Mouse (Mus musculus) left cerebral cortex, adult 9 months (tissue): ENCODE data around the gene Psmb10.

Source experiments
- DNase-seq, 2 experiments: peaks; one replicate each; pipeline ENCODE4 v3.0.0; 2022; ENCODE audit warnings: low spot score in 2 of 2

The Psmb10 gene

GRCm38 (mm10) chr8:105937496-105938305 is 543 bp downstream of the Psmb10 start:
- peak; percentile 30 to 45 for DNase-seq

GRCm38 (mm10) chr8:105936866-105937475 is 1.3 kb downstream of the Psmb10 start:
- peak; percentile 73 to 87 for DNase-seq

- DNase-seq: no peak
Observed at GRCm38 (mm10) chr8:105935863-105936603, 2.2 kb downstream of the Psmb10 start.

GRCm38 (mm10) chr8:105935105-105935504 is 3.1 kb downstream of the Psmb10 start:
- DNase-seq: no peak

- no peak for DNase-seq
Observed at GRCm38 (mm10) chr8:105933762-105934161, 4.5 kb downstream of the Psmb10 start, which contains the start of gene Ctrl. Gene Ctrl (minus strand): TSS chr8:105933862.

GRCm38 (mm10) chr8:105932525-105932924 is 5.7 kb downstream of the Psmb10 start:
- DNase-seq: no peak

GRCm38 (mm10) chr8:105931271-105931670 is 7.0 kb downstream of the Psmb10 start:
- DNase-seq: peak; percentile 45 to 56

- peak in 1 of 2 experiments; percentile 83 for DNase-seq
Observed at GRCm38 (mm10) chr8:105930602-105931001, 7.6 kb downstream of the Psmb10 start.

GRCm38 (mm10) chr8:105925123-105925522 is 13.1 kb downstream of the Psmb10 start:
- peak in 1 of 2 experiments; percentile 62 for DNase-seq

GRCm38 (mm10) chr8:105919390-105919789 is 18.9 kb downstream of the Psmb10 start:
- DNase-seq: no peak

GRCm38 (mm10) chr8:105900941-105901616 is 37.2 kb downstream of the Psmb10 start:
- DNase-seq: no peak

GRCm38 (mm10) chr8:105900180-105900940 is 37.9 kb downstream of the Psmb10 start, which contains the start of gene Pskh1:
Gene Pskh1 (plus strand): TSS chr8:105900441.
- peak; percentile 64 to 90 for DNase-seq

GRCm38 (mm10) chr8:105897801-105898480 is 40.3 kb downstream of the Psmb10 start:
- DNase-seq: no peak

GRCm38 (mm10) chr8:105893339-105893738 is 44.9 kb downstream of the Psmb10 start, which contains the start of gene Nrn1l:
Gene Nrn1l (plus strand): TSS chr8:105893567.
- DNase-seq: peak; percentile 68 to 88

- DNase-seq: peak in 1 of 2 experiments; percentile 48
Observed at GRCm38 (mm10) chr8:105892432-105892831, 45.8 kb downstream of the Psmb10 start.

GRCm38 (mm10) chr8:105890870-105891269 is 47.4 kb downstream of the Psmb10 start:
- DNase-seq: peak in 1 of 2 experiments; percentile 58

- DNase-seq: no peak
Observed at GRCm38 (mm10) chr8:105889756-105890465, 48.3 kb downstream of the Psmb10 start.
